22 mouse cellular contexts compared by ENCODE assay signal in genomic region chr13:59969484-59969883, GRCm38 (mm10).
DNase-seq lines count a peak whose midpoint lies in the region; ATAC-seq lines count a peak whose summit lies in the region.
"Had no signal": no experiment of that assay in that cellular context is flagged by ENCODE, and none has a peak within 500 bp of the region (broad histone marks: within the 10 kb centered on the region; RNA-seq: fewer than 3 reads in every experiment).

No protein-coding gene starts in this region.

- H3K36me3 ChIP-seq in forebrain, embryonic 10.5 days (replicated peaks), result no peaks in the 10 kb centered on the region
- H3K36me3 ChIP-seq in forebrain, embryonic 14.5 days (ENCODE audit: control insufficient read depth, insufficient read depth, low read length), result no peaks in the 10 kb centered on the region
- H3K36me3 ChIP-seq in midbrain, embryonic 12.5 days, result no peaks in the 10 kb centered on the region
- no peaks in the 10 kb centered on the region for H3K36me3 ChIP-seq in midbrain, embryonic 16.5 days (ENCODE audit: control insufficient read depth, insufficient read depth, low read length)
- H3K36me3 ChIP-seq in forebrain, embryonic 13.5 days (ENCODE audit: poor library complexity, severe bottlenecking), result no peaks in the 10 kb centered on the region
- H3K36me3 ChIP-seq: embryonic facial prominence, embryonic 13.5 days; hindbrain, embryonic 15.5 days; liver, embryonic 13.5 days; neural tube, embryonic 12.5 days had no signal

- H3K27ac ChIP-seq in forebrain, embryonic 10.5 days, result peak overlapping the region; percentile 89
- H3K27ac ChIP-seq in forebrain, embryonic 14.5 days (ENCODE audit: low read depth, low read length), result no peak overlapping the region
- no peak overlapping the region for H3K27ac ChIP-seq in midbrain, embryonic 12.5 days (replicated peaks)
- no peak overlapping the region for H3K27ac ChIP-seq in midbrain, embryonic 16.5 days (ENCODE audit: low read length)
- peak overlapping the region; percentile 89 for H3K27ac ChIP-seq in forebrain, embryonic 13.5 days
- H3K27ac ChIP-seq: hindbrain, embryonic 15.5 days; liver, embryonic 13.5 days; neural tube, embryonic 12.5 days had no signal

- no peak for ATAC-seq in forebrain, embryonic 14.5 days
- ATAC-seq in midbrain, embryonic 12.5 days (ENCODE audit: low FRiP score, low read depth), result no peak
- no peak for ATAC-seq in midbrain, embryonic 16.5 days
- ATAC-seq in forebrain, embryonic 13.5 days, result no peak
- ATAC-seq: CD4-positive, CD25-positive, alpha-beta regulatory T cell, adult 4 months had no signal

- H3K4me2 ChIP-seq in forebrain, embryonic 14.5 days (ENCODE audit: low read length), result no peak overlapping the region
- 0 out of 2 replicates have a peak overlapping the region, but pooled peaks have one; percentile 10 for H3K4me2 ChIP-seq in midbrain, embryonic 12.5 days (replicated peaks)
- H3K4me2 ChIP-seq in midbrain, embryonic 16.5 days (ENCODE audit: low read length), result no peak overlapping the region
- no peak overlapping the region for H3K4me2 ChIP-seq in forebrain, embryonic 13.5 days
- H3K4me2 ChIP-seq: embryonic facial prominence, embryonic 13.5 days; hindbrain, embryonic 15.5 days; liver, embryonic 13.5 days; neural tube, embryonic 12.5 days had no signal

- 36% methylated on average over 3 of the region's 3 CpGs for WGBS in forebrain, embryonic 10.5 days
- 24% methylated on average over 3 of the region's 3 CpGs for WGBS in forebrain, embryonic 14.5 days
- 30% methylated on average over 3 of the region's 3 CpGs for WGBS in midbrain, embryonic 12.5 days
- WGBS in midbrain, embryonic 16.5 days, result 28% methylated on average over 3 of the region's 3 CpGs
- 21% methylated on average over 3 of the region's 3 CpGs for WGBS in forebrain, embryonic 13.5 days

- no peak overlapping the region for H3K9ac ChIP-seq in forebrain, embryonic 14.5 days (ENCODE audit: low read length)
- H3K9ac ChIP-seq in midbrain, embryonic 12.5 days (replicated peaks), result no peak overlapping the region
- H3K9ac ChIP-seq in midbrain, embryonic 16.5 days (ENCODE audit: low read depth, low read length), result no peak overlapping the region
- no peak overlapping the region for H3K9ac ChIP-seq in forebrain, embryonic 13.5 days
- H3K9ac ChIP-seq: hindbrain, embryonic 15.5 days; liver, embryonic 13.5 days; neural tube, embryonic 12.5 days had no signal

- H3K4me1 ChIP-seq in forebrain, embryonic 10.5 days, result peaks cover 54% of the 10 kb centered on the region
- H3K4me1 ChIP-seq in forebrain, embryonic 14.5 days (ENCODE audit: control insufficient read depth, insufficient read depth, low read length), result peaks cover 20% of the 10 kb centered on the region
- peaks cover 32% of the 10 kb centered on the region for H3K4me1 ChIP-seq in midbrain, embryonic 12.5 days
- peaks cover 11% of the 10 kb centered on the region for H3K4me1 ChIP-seq in midbrain, embryonic 16.5 days (ENCODE audit: control insufficient read depth, insufficient read depth, low read length)
- peaks cover 37% of the 10 kb centered on the region for H3K4me1 ChIP-seq in forebrain, embryonic 13.5 days
- H3K4me1 ChIP-seq: liver, embryonic 13.5 days had no signal

- H3K9me3 ChIP-seq in forebrain, embryonic 10.5 days, result no peaks in the 10 kb centered on the region
- no peaks in the 10 kb centered on the region for H3K9me3 ChIP-seq in forebrain, embryonic 14.5 days (replicated peaks; ENCODE audit: control insufficient read depth, low read length)
- H3K9me3 ChIP-seq in midbrain, embryonic 12.5 days, result no peaks in the 10 kb centered on the region
- H3K9me3 ChIP-seq in midbrain, embryonic 16.5 days (replicated peaks; ENCODE audit: control insufficient read depth, low read length, poor library complexity, severe bottlenecking), result no peaks in the 10 kb centered on the region
- H3K9me3 ChIP-seq in forebrain, embryonic 13.5 days (replicated peaks), result no peaks in the 10 kb centered on the region
- H3K9me3 ChIP-seq: embryonic facial prominence, embryonic 13.5 days; hindbrain, embryonic 15.5 days; liver, embryonic 13.5 days; neural tube, embryonic 12.5 days had no signal

- no peak for DNase-seq in forebrain, embryonic 10.5 days (ENCODE audit: extremely low spot score, low spot score)
- no peak for DNase-seq in forebrain, embryonic 14.5 days (ENCODE audit: low spot score)
- DNase-seq in heart, postnatal 4 days, result peak; percentile 23
- no peak for DNase-seq in heart, adult 18-20 months
- no peak for DNase-seq in lung, postnatal 10 days
- DNase-seq: adrenal gland, postnatal 25 days; gastrocnemius, postnatal 10 days; heart, postnatal 14 days; kidney, adult 8-10 months; kidney, postnatal 14 days; liver, embryonic 13.5 days; lung, adult 2 months; retina, postnatal 1 day; right cerebral cortex, postnatal 25 days; spleen, adult 18-20 months had no signal

- peaks cover 50% of the 10 kb centered on the region for H3K27me3 ChIP-seq in forebrain, embryonic 10.5 days (ENCODE audit: poor library complexity, severe bottlenecking)
- no peaks in the 10 kb centered on the region for H3K27me3 ChIP-seq in forebrain, embryonic 14.5 days (replicated peaks; ENCODE audit: control insufficient read depth, insufficient read depth, low read length)
- peaks cover 66% of the 10 kb centered on the region for H3K27me3 ChIP-seq in midbrain, embryonic 12.5 days
- peaks cover 2% of the 10 kb centered on the region for H3K27me3 ChIP-seq in midbrain, embryonic 16.5 days (ENCODE audit: control insufficient read depth, insufficient read depth, low read depth, low read length)
- H3K27me3 ChIP-seq in forebrain, embryonic 13.5 days, result peaks cover 4% of the 10 kb centered on the region; the same call in 1 of the 2 replicates
- H3K27me3 ChIP-seq: embryonic facial prominence, embryonic 13.5 days; hindbrain, embryonic 15.5 days had no signal

- no peak overlapping the region for H3K4me3 ChIP-seq in forebrain, embryonic 10.5 days
- no peak overlapping the region for H3K4me3 ChIP-seq in forebrain, embryonic 14.5 days (ENCODE audit: low read depth, low read length)
- H3K4me3 ChIP-seq in midbrain, embryonic 12.5 days, result no peak overlapping the region
- no peak overlapping the region for H3K4me3 ChIP-seq in midbrain, embryonic 16.5 days (ENCODE audit: low read depth, low read length)
- H3K4me3 ChIP-seq in forebrain, embryonic 13.5 days, result no peak overlapping the region
- H3K4me3 ChIP-seq: embryonic facial prominence, embryonic 13.5 days; hindbrain, embryonic 15.5 days; liver, embryonic 13.5 days; neural tube, embryonic 12.5 days had no signal

Comparison
In these comparisons a context has a peak if more than half of its experiments do, and no peak if none do; other contexts are left out.
1. H3K27ac ChIP-seq: peak in forebrain, embryonic 10.5 days (single experiment) and forebrain, embryonic 13.5 days (single experiment); none in forebrain, embryonic 14.5 days (single experiment), midbrain, embryonic 12.5 days (single experiment) and midbrain, embryonic 16.5 days (single experiment).